Mouse (Mus musculus): ENCODE data around the gene Gtf2f2. TPM values are rescaled to one million over a fixed set of nuclear protein-coding genes. Genes with fewer than 3 reads are reported as not detected.

Gene Gtf2f2
- total and polyA plus RNA-seq, 2 experiments from 2014 or later, result 14.8 to 41.3 TPM

- Histone ChIP-seq H3K4me2 (ENCODE audit: low read depth, low read length) (no peak overlapping the region), H3K36me3 (ENCODE audit: insufficient read depth, low read length) (peaks cover 31% of the 10 kb centered on the region), H3K27ac (no peak overlapping the region), H3K9ac (replicated peaks; ENCODE audit: low read length) (no peak overlapping the region), H3K9me3 (ENCODE audit: low read length) (no peaks in the 10 kb centered on the region), H3K4me3 (ENCODE audit: low read length) (no peak overlapping the region), H3K27me3 (ENCODE audit: insufficient read depth, low read length) (no peaks in the 10 kb centered on the region), H3K4me1 (ENCODE audit: insufficient read depth, low read length) (no peaks in the 10 kb centered on the region)
- peak; percentile 32; the same call in 1 of the 2 replicates for ATAC-seq
- TF ChIP-seq CTCF (IDR thresholded peaks at IDR 0.05; ENCODE audit: low read depth), result no peak
- 33% methylated on average over 6 of the region's 6 CpGs for WGBS
- no peak for DNase-seq (ENCODE audit: low spot score)
These were observed 159.8 kb downstream of the Gtf2f2 start for GRCm38 (mm10) chr14:75850819-75851218.

- DNase-seq (ENCODE audit: low spot score), result no peak
- Histone ChIP-seq H3K27ac (no peak overlapping the region), H3K27me3 (ENCODE audit: insufficient read depth, low read length) (no peaks in the 10 kb centered on the region), H3K9ac (replicated peaks; ENCODE audit: low read length) (no peak overlapping the region), H3K4me1 (ENCODE audit: insufficient read depth, low read length) (no peaks in the 10 kb centered on the region), H3K9me3 (ENCODE audit: low read length) (no peaks in the 10 kb centered on the region), H3K36me3 (ENCODE audit: insufficient read depth, low read length) (peaks cover 31% of the 10 kb centered on the region), H3K4me2 (ENCODE audit: low read depth, low read length) (no peak overlapping the region), H3K4me3 (ENCODE audit: low read length) (no peak overlapping the region)
- no peak for ATAC-seq
- 82% methylated on average over 6 of the region's 6 CpGs for WGBS
- TF ChIP-seq CTCF (IDR thresholded peaks at IDR 0.05; ENCODE audit: low read depth), result no peak
These were observed 160.7 kb downstream of the Gtf2f2 start for GRCm38 (mm10) chr14:75849842-75850568.

GRCm38 (mm10) chr14:75849236-75849635 is 161.4 kb downstream of the Gtf2f2 start:
- Histone ChIP-seq H3K36me3 (ENCODE audit: insufficient read depth, low read length) (peaks cover 31% of the 10 kb centered on the region), H3K9ac (replicated peaks; ENCODE audit: low read length) (no peak overlapping the region), H3K27me3 (ENCODE audit: insufficient read depth, low read length) (no peaks in the 10 kb centered on the region), H3K9me3 (ENCODE audit: low read length) (no peaks in the 10 kb centered on the region), H3K4me3 (ENCODE audit: low read length) (no peak overlapping the region), H3K4me1 (ENCODE audit: insufficient read depth, low read length) (peaks cover 1% of the 10 kb centered on the region; the same call in 1 of the 2 replicates), H3K27ac (no peak overlapping the region), H3K4me2 (ENCODE audit: low read depth, low read length) (no peak overlapping the region)
- no peak for ATAC-seq
- WGBS, result 76% methylated on average over 5 of the region's 5 CpGs
- no peak for TF ChIP-seq CTCF (IDR thresholded peaks at IDR 0.05; ENCODE audit: low read depth)
- no peak for DNase-seq (ENCODE audit: low spot score)

- H3K4me2 ChIP-seq (ENCODE audit: low read depth, low read length), result no peak overlapping the region
- no peak overlapping the region for H3K4me3 ChIP-seq (ENCODE audit: low read length)
- no peak for DNase-seq (ENCODE audit: low spot score)
- peaks cover 3% of the 10 kb centered on the region; the same call in 1 of the 2 replicates for H3K4me1 ChIP-seq (ENCODE audit: insufficient read depth, low read length)
- 93% methylated on average over 5 of the region's 5 CpGs for WGBS
- peaks cover 31% of the 10 kb centered on the region for H3K36me3 ChIP-seq (ENCODE audit: insufficient read depth, low read length)
- no peaks in the 10 kb centered on the region for H3K27me3 ChIP-seq (ENCODE audit: insufficient read depth, low read length)
- no peaks in the 10 kb centered on the region for H3K9me3 ChIP-seq (ENCODE audit: low read length)
- no peak for TF ChIP-seq CTCF (IDR thresholded peaks at IDR 0.05; ENCODE audit: low read depth)
- ATAC-seq, result no peak
- no peak overlapping the region for H3K27ac ChIP-seq
- H3K9ac ChIP-seq (replicated peaks; ENCODE audit: low read length), result no peak overlapping the region
These were observed 162.2 kb downstream of the Gtf2f2 start for GRCm38 (mm10) chr14:75848482-75848881.

GRCm38 (mm10) chr14:75847669-75848068 is 163.0 kb downstream of the Gtf2f2 start:
- DNase-seq (ENCODE audit: low spot score) (no peak), ATAC-seq (no peak)
- no peaks in the 10 kb centered on the region for H3K9me3 ChIP-seq (ENCODE audit: low read length)
- peaks cover 31% of the 10 kb centered on the region for H3K36me3 ChIP-seq (ENCODE audit: insufficient read depth, low read length)
- H3K4me3 ChIP-seq (ENCODE audit: low read length), result no peak overlapping the region
- H3K27ac ChIP-seq, result no peak overlapping the region
- 86% methylated on average over 4 of the region's 4 CpGs for WGBS
- TF ChIP-seq CTCF (IDR thresholded peaks at IDR 0.05; ENCODE audit: low read depth), result no peak
- H3K4me1 ChIP-seq (ENCODE audit: insufficient read depth, low read length), result peaks cover 3% of the 10 kb centered on the region; the same call in 1 of the 2 replicates
- H3K9ac ChIP-seq (replicated peaks; ENCODE audit: low read length), result no peak overlapping the region
- H3K4me2 ChIP-seq (ENCODE audit: low read depth, low read length), result no peak overlapping the region
- H3K27me3 ChIP-seq (ENCODE audit: insufficient read depth, low read length), result no peaks in the 10 kb centered on the region

Other genes starting within 250 kb of the Gtf2f2 start
- 17.4 and 27.2 TPM in 2 replicates for gene Slc25a30, start 223.8 kb downstream of the Gtf2f2 start, total RNA-seq (2014; rRNA removed)
- gene Slc25a30, start 223.8 kb downstream of the Gtf2f2 start, polyA plus RNA-seq (2015; fragmentation: Nextera tagmentation; extraction: Ambion mirVana), result 4.8 and 6.0 TPM in 2 replicates
- 377 and 433 TPM in 2 replicates for gene Tpt1, start 165.8 kb downstream of the Gtf2f2 start, total RNA-seq (2014; rRNA removed)
- gene Tpt1, start 165.8 kb downstream of the Gtf2f2 start, polyA plus RNA-seq (2015; fragmentation: Nextera tagmentation; extraction: Ambion mirVana), result 731 and 750 TPM in 2 replicates
- 3.8 and 5.0 TPM in 2 replicates for gene Kctd4, start 55.9 kb downstream of the Gtf2f2 start, total RNA-seq (2014; rRNA removed)
- gene Kctd4, start 55.9 kb downstream of the Gtf2f2 start, polyA plus RNA-seq (2015; fragmentation: Nextera tagmentation; extraction: Ambion mirVana), result 6.0 and 7.0 TPM in 2 replicates
- gene Gpalpp1, start 99.9 kb upstream of the Gtf2f2 start, total RNA-seq (2014; rRNA removed), result 11.1 and 14.2 TPM in 2 replicates
- 7.1 and 8.1 TPM in 2 replicates for gene Gpalpp1, start 99.9 kb upstream of the Gtf2f2 start, polyA plus RNA-seq (2015; fragmentation: Nextera tagmentation; extraction: Ambion mirVana)
- 11.3 and 12.0 TPM in 2 replicates for gene Nufip1, start 100.0 kb upstream of the Gtf2f2 start, total RNA-seq (2014; rRNA removed)
- gene Nufip1, start 100.0 kb upstream of the Gtf2f2 start, polyA plus RNA-seq (2015; fragmentation: Nextera tagmentation; extraction: Ambion mirVana), result 12.5 and 13.5 TPM in 2 replicates